Mouse (Mus musculus): Measurements from ENCODE around the gene Ctsll3. TPM values are rescaled to one million over a fixed set of nuclear protein-coding genes. Genes with fewer than 3 reads are reported as not detected.

Ctsll3 gene
- polyA plus RNA-seq, 1 experiment from 2014 or later: not detected

- whole genome bisulfite sequencing: 78% methylated on average over 1 of the region's 1 CpGs
- no peak for ATAC-seq (ENCODE audit: low FRiP score)
- H3K9me3 ChIP-seq (replicated peaks): no peaks in the 10 kb centered on the region
- no peaks in the 10 kb centered on the region for H3K4me1 ChIP-seq
- no peak overlapping the region for H3K4me3 ChIP-seq (replicated peaks)
- no peak overlapping the region for H3K27ac ChIP-seq (replicated peaks)
- H3K36me3 ChIP-seq: no peaks in the 10 kb centered on the region
- no peaks in the 10 kb centered on the region for H3K27me3 ChIP-seq (replicated peaks)
- H3K9ac ChIP-seq (replicated peaks): no peak overlapping the region
- H3K4me2 ChIP-seq: no peak overlapping the region
Observed at GRCm38 (mm10) chr13:60789466-60789865, 13.2 kb downstream of the Ctsll3 start.

GRCm38 (mm10) chr13:60786264-60786663 is 16.4 kb downstream of the Ctsll3 start, which contains the start of gene BC051665:
Gene BC051665 (minus strand): TSS chr13:60786364.
- Histone ChIP-seq H3K4me1 (no peaks in the 10 kb centered on the region), H3K9me3 (replicated peaks) (no peaks in the 10 kb centered on the region), H3K4me2 (no peak within 1 kb of the TSS), H3K9ac (replicated peaks) (no peak within 1 kb of the TSS), H3K27ac (replicated peaks) (no peak within 1 kb of the TSS), H3K27me3 (replicated peaks) (no peaks in the 10 kb centered on the region), H3K36me3 (no peaks in the 10 kb centered on the region), H3K4me3 (replicated peaks) (no peak within 1 kb of the TSS)
- ATAC-seq (ENCODE audit: low FRiP score): no peak

- Histone ChIP-seq H3K9me3 (replicated peaks) (no peaks in the 10 kb centered on the region), H3K4me1 (no peaks in the 10 kb centered on the region), H3K27me3 (replicated peaks) (no peaks in the 10 kb centered on the region), H3K9ac (replicated peaks) (no peak overlapping the region), H3K4me3 (replicated peaks) (no peak overlapping the region), H3K4me2 (no peak overlapping the region), H3K36me3 (no peaks in the 10 kb centered on the region), H3K27ac (replicated peaks) (no peak overlapping the region)
- no peak for ATAC-seq (ENCODE audit: low FRiP score)
- WGBS: 89% methylated on average over 7 of the region's 7 CpGs
Observed at GRCm38 (mm10) chr13:60783301-60783700, 19.3 kb downstream of the Ctsll3 start.

- Histone ChIP-seq H3K27ac (replicated peaks) (no peak overlapping the region), H3K4me2 (no peak overlapping the region), H3K9me3 (replicated peaks) (no peaks in the 10 kb centered on the region), H3K27me3 (replicated peaks) (no peaks in the 10 kb centered on the region), H3K9ac (replicated peaks) (no peak overlapping the region), H3K36me3 (no peaks in the 10 kb centered on the region), H3K4me1 (no peaks in the 10 kb centered on the region), H3K4me3 (replicated peaks) (no peak overlapping the region)
- ATAC-seq (ENCODE audit: low FRiP score): no peak
- WGBS: 86% methylated on average over 3 of the region's 3 CpGs
Observed at GRCm38 (mm10) chr13:60780534-60780933, 22.1 kb downstream of the Ctsll3 start.

GRCm38 (mm10) chr13:60761161-60761560 is 41.5 kb downstream of the Ctsll3 start:
- no peak overlapping the region for H3K4me3 ChIP-seq (replicated peaks)
- WGBS: 98% methylated on average over 17 of the region's 17 CpGs
- no peaks in the 10 kb centered on the region for H3K4me1 ChIP-seq
- H3K9ac ChIP-seq (replicated peaks): no peak overlapping the region
- peaks cover 51% of the 10 kb centered on the region for H3K36me3 ChIP-seq
- no peak for ATAC-seq (ENCODE audit: low FRiP score)
- no peaks in the 10 kb centered on the region for H3K27me3 ChIP-seq (replicated peaks)
- H3K9me3 ChIP-seq (replicated peaks): no peaks in the 10 kb centered on the region
- no peak overlapping the region for H3K27ac ChIP-seq (replicated peaks)
- H3K4me2 ChIP-seq: no peak overlapping the region

- Histone ChIP-seq H3K9ac (replicated peaks) (no peak overlapping the region), H3K27me3 (replicated peaks) (no peaks in the 10 kb centered on the region), H3K4me2 (no peak overlapping the region), H3K4me1 (no peaks in the 10 kb centered on the region), H3K9me3 (replicated peaks) (no peaks in the 10 kb centered on the region), H3K27ac (replicated peaks) (no peak overlapping the region), H3K36me3 (peaks cover 51% of the 10 kb centered on the region), H3K4me3 (replicated peaks) (no peak overlapping the region)
- 96% methylated on average over 12 of the region's 12 CpGs for WGBS
- no peak for ATAC-seq (ENCODE audit: low FRiP score)
Observed at GRCm38 (mm10) chr13:60760392-60760791, 42.3 kb downstream of the Ctsll3 start.

GRCm38 (mm10) chr13:60759136-60759535 is 43.5 kb downstream of the Ctsll3 start:
- Histone ChIP-seq H3K36me3 (peaks cover 56% of the 10 kb centered on the region), H3K4me3 (replicated peaks) (no peak overlapping the region), H3K27me3 (replicated peaks) (no peaks in the 10 kb centered on the region), H3K4me1 (no peaks in the 10 kb centered on the region), H3K4me2 (no peak overlapping the region), H3K27ac (replicated peaks) (no peak overlapping the region), H3K9ac (replicated peaks) (no peak overlapping the region), H3K9me3 (replicated peaks) (no peaks in the 10 kb centered on the region)
- ATAC-seq (ENCODE audit: low FRiP score): peak; percentile 22; the same call in 1 of the 2 replicates
- WGBS: 45% methylated on average over 6 of the region's 6 CpGs

GRCm38 (mm10) chr13:60757292-60757691 is 45.4 kb downstream of the Ctsll3 start:
- Histone ChIP-seq H3K9ac (replicated peaks) (no peak overlapping the region), H3K36me3 (peaks cover 61% of the 10 kb centered on the region), H3K4me1 (no peaks in the 10 kb centered on the region), H3K4me2 (no peak overlapping the region), H3K9me3 (replicated peaks) (no peaks in the 10 kb centered on the region), H3K27ac (replicated peaks) (no peak overlapping the region), H3K4me3 (replicated peaks) (no peak overlapping the region), H3K27me3 (replicated peaks) (no peaks in the 10 kb centered on the region)
- WGBS: 91% methylated on average over 13 of the region's 13 CpGs
- no peak for ATAC-seq (ENCODE audit: low FRiP score)

GRCm38 (mm10) chr13:60755251-60755650 is 47.4 kb downstream of the Ctsll3 start:
- ATAC-seq (ENCODE audit: low FRiP score): no peak
- Histone ChIP-seq H3K27me3 (replicated peaks) (no peaks in the 10 kb centered on the region), H3K36me3 (peaks cover 63% of the 10 kb centered on the region), H3K4me3 (replicated peaks) (no peak overlapping the region), H3K9ac (replicated peaks) (no peak overlapping the region), H3K4me2 (no peak overlapping the region), H3K9me3 (replicated peaks) (no peaks in the 10 kb centered on the region), H3K4me1 (no peaks in the 10 kb centered on the region), H3K27ac (replicated peaks) (no peak overlapping the region)
- 41% methylated on average over 2 of the region's 2 CpGs for WGBS

- H3K36me3 ChIP-seq: peaks cover 80% of the 10 kb centered on the region
- no peaks in the 10 kb centered on the region for H3K4me1 ChIP-seq
- H3K9ac ChIP-seq (replicated peaks): no peak overlapping the region
- no peak overlapping the region for H3K4me2 ChIP-seq
- 98% methylated on average over 6 of the region's 6 CpGs for WGBS
- H3K4me3 ChIP-seq (replicated peaks): no peak overlapping the region
- H3K9me3 ChIP-seq (replicated peaks): no peaks in the 10 kb centered on the region
- no peaks in the 10 kb centered on the region for H3K27me3 ChIP-seq (replicated peaks)
- ATAC-seq (ENCODE audit: low FRiP score): no peak
- no peak overlapping the region for H3K27ac ChIP-seq (replicated peaks)
Observed at GRCm38 (mm10) chr13:60753216-60753615, 49.4 kb downstream of the Ctsll3 start.

GRCm38 (mm10) chr13:60750930-60751329 is 51.7 kb downstream of the Ctsll3 start:
- 91% methylated on average over 7 of the region's 7 CpGs for WGBS
- no peak overlapping the region for H3K27ac ChIP-seq (replicated peaks)
- no peak for ATAC-seq (ENCODE audit: low FRiP score)
- H3K4me3 ChIP-seq (replicated peaks): no peak overlapping the region
- no peaks in the 10 kb centered on the region for H3K4me1 ChIP-seq
- H3K4me2 ChIP-seq: no peak overlapping the region
- H3K9ac ChIP-seq (replicated peaks): no peak overlapping the region
- H3K9me3 ChIP-seq (replicated peaks): no peaks in the 10 kb centered on the region
- H3K27me3 ChIP-seq (replicated peaks): no peaks in the 10 kb centered on the region
- H3K36me3 ChIP-seq: peaks cover 76% of the 10 kb centered on the region

GRCm38 (mm10) chr13:60748556-60748955 is 54.1 kb downstream of the Ctsll3 start:
- ATAC-seq (ENCODE audit: low FRiP score): no peak
- H3K27ac ChIP-seq (replicated peaks): no peak overlapping the region
- H3K27me3 ChIP-seq (replicated peaks): no peaks in the 10 kb centered on the region
- no peaks in the 10 kb centered on the region for H3K9me3 ChIP-seq (replicated peaks)
- peaks cover 5% of the 10 kb centered on the region for H3K4me1 ChIP-seq
- H3K36me3 ChIP-seq: peaks cover 65% of the 10 kb centered on the region
- no peak overlapping the region for H3K4me2 ChIP-seq
- 76% methylated on average over 2 of the region's 2 CpGs for WGBS
- H3K9ac ChIP-seq (replicated peaks): no peak overlapping the region
- H3K4me3 ChIP-seq (replicated peaks): no peak overlapping the region

All from neural tube, embryonic 15.5 days (tissue).